Mouse (Mus musculus) retina, postnatal 1 day (tissue): ENCODE data around the gene H2bfm.
A peak's percentile ranks its signal among the peaks of the same experiment; 100 is the strongest.
"Not testable (repeated sequence)": the region's sequence is repeated elsewhere in the genome, so short reads cannot be mapped to it uniquely, and the experiment has no call there.

Source experiments
- DNase-seq: peaks from one replicate; pipeline ENCODE4 v3.0.0-alpha.2; 2012

Gene H2bfm

DNA sequence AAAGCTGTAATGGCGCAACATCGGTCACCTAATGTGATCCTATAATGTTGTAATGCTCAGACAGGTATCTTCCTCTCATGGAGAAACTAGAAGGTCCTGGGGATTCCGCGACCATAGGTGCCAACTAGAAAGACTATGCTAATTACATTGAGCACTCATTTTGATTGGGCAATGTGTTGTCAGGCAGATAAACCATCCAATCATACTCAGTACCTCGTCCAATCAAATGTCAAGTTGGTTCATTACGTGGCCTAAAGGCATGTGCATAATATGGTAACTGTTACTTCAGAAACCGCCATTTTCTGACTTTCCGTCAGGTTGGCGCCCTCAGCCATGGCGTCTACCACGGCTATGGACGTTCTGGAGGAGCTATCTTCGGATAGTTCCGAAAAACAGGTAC, at the start of gene H2bfm:
TSS of gene H2bfm (plus strand) at position 295 of the 400 bp plus-strand sequence.
- no peak for DNase-seq

DNA sequence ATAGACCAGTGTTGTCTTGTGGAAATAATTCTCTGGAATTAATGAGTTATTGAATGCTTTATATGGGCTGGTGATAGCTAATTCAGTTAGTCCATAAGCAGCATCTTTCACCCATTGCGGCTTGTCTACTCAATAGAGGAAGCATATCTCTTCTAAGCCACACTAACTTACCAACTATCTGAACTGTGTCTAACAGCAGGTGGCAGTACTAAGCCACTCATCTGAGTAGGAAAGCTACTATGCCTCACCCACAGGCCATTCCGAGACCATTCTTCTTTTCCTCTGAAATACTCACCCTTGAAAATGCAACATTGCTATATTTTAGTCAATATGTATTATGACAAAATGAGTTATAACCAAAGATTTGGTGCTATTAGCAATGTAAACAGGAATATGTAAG, 31.4 kb upstream of the H2bfm start:
- DNase-seq: peak; percentile 43

DNA sequence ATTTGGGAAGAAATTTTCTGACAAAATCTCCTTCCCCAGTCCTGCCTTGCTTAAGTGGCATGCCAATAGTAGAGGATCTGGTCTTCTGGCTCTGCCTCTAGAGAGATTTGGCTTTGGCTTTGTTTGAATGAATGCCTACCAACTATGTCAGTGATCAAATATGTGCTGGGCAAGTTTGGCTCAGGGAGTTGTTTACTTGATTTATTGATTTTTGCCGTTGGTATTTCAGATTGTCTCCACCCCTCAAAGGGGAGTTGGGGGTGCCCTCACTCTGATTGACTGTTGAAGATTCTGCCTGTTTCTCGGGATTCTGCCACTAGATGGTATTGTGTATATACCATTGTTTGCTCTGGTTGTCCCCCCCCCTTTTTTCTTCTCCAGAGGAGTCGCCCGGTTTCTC, 22.8 kb upstream of the H2bfm start:
- DNase-seq: no peak

DNA sequence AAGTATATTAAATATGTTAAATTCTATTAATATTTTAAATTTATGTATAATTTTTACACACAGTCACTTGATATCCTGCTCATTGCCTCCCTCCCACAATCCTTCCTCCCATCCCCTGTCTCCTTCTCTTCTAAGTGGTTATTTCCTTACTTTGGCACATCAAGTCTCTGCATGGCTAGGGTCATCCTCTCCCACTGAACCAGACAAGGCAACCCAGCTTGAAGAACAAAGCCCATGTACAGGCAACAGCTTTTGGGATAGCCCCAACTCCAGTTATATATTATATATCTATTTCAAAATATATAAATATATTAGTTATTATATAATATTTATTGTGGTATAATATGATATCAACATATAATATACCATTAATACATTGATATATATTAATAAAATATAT, 1.3 kb upstream of the H2bfm start:
- no peak for DNase-seq

DNA sequence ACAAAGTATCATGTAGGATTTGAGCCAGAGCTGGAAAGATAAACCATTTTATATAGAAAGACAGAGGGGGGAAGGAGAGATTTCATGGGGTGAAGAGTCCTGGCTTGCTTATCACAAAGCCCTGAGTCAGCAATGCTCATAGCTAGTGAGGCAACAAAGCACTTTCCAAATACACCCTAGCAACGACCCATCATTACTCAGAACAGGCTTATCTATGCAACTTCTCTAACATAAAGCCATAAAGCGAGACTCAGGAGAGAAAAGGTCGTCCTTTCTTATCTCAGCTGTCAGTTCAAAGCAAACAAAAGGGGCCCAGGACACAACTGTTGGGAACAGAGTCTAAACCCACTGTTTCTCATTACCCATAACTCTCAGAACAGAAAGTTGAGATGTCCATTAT, 10.9 kb downstream of the H2bfm start:
- no peak for DNase-seq

DNA sequence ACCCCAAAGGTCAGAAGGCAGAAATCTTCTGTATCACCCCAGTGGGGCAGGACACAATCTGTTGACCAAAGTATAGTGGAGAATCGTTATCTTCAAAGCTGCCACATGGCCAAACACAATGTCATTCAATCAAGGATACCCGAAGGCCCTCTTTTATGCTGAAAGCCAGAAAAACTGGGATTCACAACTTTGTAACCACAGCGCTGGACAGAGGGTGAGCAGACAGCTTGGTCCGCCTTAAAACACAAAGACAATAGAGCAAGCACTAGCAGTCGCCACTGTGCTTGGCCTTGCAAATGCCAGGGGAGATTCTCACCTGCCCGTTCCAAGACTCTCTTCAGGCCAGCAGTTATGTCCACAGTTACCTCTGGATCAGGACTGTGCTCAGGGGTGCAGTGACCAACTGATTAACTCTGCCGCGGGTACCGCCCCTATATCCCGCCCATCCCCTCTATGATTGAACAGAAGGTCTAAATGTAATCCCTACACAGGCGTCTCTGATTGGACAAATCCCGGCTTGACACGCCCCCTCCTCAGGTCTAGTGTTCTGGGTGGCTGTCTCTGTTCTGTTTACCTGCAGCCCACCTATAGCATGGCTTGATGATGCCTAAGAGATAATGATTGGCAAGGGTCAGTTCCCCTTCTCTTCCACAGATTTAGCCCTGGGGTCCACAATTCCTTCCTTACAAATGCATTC, 30.6 kb downstream of the H2bfm start:
- DNase-seq: peak; percentile 86

DNA sequence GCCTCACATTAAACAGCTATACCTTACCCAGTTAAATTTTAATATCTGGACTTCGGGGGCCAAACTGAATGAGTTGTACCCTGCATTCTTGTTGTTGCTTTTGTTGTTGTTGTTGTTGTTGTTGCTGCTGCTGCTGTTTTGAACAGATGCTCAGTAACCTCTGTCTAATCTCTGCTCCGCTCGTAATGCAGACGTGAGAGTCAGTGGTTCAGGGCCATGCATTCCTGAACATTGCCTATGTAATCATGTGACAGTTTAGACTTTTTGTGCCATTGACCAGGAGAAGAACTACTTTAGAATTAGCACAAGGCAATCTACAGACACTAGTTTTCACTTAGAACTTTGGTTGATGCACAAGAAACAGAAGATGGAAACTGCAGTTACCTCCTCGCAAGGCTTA, 31.2 kb downstream of the H2bfm start:
- DNase-seq: not testable (repeated sequence)

DNA sequence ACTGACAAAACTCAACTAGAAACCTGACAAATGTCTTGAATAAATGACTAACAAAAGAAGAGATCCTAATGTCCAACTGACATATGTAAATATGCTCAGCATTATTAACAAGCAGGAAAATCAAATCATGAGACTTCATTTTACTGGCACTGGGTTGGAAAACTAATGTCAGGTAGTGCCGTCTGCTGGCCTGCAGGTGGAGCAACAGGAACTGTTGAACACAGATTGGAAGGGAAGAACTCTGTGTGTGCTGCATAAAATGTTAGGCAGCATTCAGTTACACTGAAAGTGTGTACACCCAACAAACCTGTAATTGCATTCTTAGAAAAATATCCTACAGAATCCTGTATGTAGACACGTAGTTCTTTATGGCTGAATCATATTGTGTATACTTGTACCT, 32.6 kb downstream of the H2bfm start:
- DNase-seq: peak; percentile 27

DNA sequence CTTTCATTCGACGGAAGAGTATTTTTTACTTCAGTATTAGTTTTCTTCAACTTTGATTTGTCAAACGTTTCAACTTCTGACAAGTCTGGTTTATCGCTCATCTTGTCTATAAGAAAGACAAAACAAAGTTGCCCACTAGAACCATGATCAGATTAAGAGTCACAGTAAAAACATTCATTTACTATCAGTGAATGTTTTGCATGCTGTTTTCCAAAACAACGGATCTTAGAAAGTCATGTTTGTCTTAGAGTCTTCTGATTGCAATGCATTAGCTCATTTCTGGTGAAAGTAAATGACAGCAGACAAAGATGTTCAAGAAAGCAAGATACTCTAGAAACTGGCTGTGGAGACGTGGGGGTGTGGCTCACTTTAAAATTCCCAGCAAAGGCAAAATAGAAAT, 48.3 kb downstream of the H2bfm start, which contains the start of gene Tmsb15b2:
TSS of gene Tmsb15b2 (minus strand) at position 101 of the 400 bp plus-strand sequence.
- not testable (repeated sequence) for DNase-seq

DNA sequence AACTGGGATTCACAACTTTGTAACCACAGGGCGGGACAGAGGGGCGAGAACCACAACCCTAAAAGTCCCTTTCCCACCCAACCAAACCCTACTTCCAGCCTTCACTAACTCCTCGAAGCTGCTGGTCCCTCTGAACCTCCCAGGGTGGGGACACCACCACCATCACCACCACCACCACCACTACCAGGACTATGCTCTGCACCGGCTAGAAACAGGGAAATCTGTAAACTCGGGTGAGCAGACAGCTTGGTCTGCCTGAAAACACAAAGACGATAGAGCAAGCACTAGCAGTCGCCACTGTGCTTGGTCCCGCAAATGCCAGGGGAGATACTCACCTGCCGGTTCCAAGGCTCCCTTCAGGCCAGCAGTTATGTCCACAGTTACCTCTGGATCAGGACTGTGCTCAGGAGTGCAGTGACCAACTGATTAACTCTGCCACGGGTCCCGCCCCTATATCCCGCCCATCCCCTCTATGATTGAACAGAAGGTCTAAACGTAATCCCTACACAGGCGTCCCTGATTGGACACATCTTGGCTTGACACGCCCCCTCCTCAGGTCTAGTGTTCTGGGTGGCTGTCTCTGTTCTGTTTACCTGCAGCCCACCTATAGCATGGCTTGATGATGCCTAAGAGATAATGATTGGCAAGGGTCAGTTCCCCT, 49.4 kb downstream of the H2bfm start, which contains the start of the genes Tmsb15l and Tmsb15b1:
TSS of gene Tmsb15l (minus strand) at position 446 of the 661 bp plus-strand sequence.
TSS of gene Tmsb15b1 (minus strand) at position 451 of the 661 bp plus-strand sequence.
- DNase-seq: peak; percentile 92
